Mouse (Mus musculus) CH12.LX (cell line): ENCODE measurements at regions not wholly inside any gene's neighbourhood (a gene's known extent, or its start where the extent isn't known, plus 50 kb on each side); places are given as distances from the start of the nearest gene placed in this dataset.

Source experiments
- CTCF ChIP-seq, 2 experiments: IDR thresholded peaks in 1 of 2; conservative IDR thresholded peaks in 1 of 2; 2 replicates each; pipeline ENCODE4 v1.5.1; 2011 to 2012; ENCODE audit warnings: low read depth in 2 of 2, low read length in 2 of 2, improper control_type of control experiment in 1 of 2, inconsistent platforms in 1 of 2, mild to moderate bottlenecking in 1 of 2, moderate library complexity in 1 of 2
- POLR2A ChIP-seq: IDR thresholded peaks from 2 replicates; pipeline ENCODE4 v1.6.1; 2011; ENCODE audit warnings: low read depth, mild to moderate bottlenecking, improper control_type of control experiment, low read length
- USF2 ChIP-seq: conservative IDR thresholded peaks from 2 replicates; pipeline ENCODE4 v1.6.1; 2011; ENCODE audit warnings: low read depth, low read length, improper control_type of control experiment

DNA sequence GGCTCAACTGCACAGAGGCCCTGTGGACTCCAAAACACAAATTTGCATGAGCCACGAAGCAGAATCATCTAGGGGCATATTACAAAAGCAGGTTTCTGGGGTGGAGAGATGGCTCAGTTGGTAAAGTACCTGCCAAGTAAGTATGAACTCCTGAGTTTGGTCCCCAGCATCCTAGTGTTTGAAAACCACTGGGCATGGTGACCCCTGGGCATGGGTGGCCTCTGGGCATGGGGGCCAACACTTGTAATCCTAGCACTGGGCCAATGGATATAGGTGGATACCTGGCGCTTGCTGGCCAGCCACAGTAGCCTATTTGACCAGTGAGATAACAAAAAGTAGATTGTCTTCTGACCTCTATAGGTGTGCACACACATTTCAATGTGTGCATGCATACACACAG, 65.7 kb upstream of the Arid5b start:
- TF ChIP-seq CTCF (conservative IDR thresholded peaks at IDR 0.05 in 1 of 2, IDR thresholded peaks at IDR 0.05 in 1 of 2; ENCODE audit: low read depth in 2 of 2, low read length in 2 of 2) (no peak), USF2 (no peak), POLR2A (no peak)
